Mouse (Mus musculus) natural killer cell, adult 2 months (primary cell): ENCODE results near the gene Mpv17l2.

Experiments
- DNase-seq, 2 experiments: peaks; one replicate each; pipeline ENCODE4 v3.0.0; 2022; ENCODE audit warnings: low spot score in 2 of 2

Gene Mpv17l2

DNA sequence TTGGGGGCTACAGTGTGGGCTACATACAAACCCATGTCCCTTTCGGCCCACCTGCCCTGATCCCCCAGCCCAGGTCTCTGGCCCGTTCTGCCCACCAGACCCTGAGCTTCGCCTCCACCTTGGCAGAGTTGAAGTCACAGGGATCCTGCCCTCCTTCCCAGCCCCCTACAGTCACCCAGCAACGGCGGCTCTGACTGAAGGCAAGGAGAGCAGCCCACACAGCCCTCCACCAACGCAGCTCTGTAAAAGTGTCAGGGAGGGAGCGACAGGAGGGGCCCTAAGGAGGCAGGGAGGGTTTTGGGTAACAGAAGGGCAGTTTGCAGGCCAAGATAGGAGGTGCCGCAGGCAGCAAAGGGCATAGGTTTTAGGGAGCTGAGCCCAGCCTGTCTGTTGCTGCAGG lies 30.1 kb upstream of the Mpv17l2 start:
- DNase-seq = no peak

DNA sequence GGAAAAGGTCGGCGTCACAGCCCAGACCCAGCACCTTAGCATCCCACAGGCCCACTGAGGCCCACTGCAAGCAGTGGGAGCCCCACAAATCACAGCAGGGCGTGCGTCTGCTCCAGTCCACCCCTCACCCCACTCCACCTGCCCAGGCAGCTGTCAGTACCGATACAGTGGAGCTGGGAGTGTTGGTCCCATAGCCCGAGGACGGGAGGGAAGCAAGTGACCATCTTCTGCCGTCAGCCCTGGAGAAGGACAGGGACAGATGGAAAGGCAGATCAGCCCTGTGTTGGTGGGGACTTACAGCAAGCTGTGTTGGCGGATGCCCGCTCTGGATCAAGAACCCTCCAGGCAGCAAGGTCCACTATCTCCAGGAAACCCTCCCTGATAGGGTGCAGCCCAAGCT lies 28.3 kb upstream of the Mpv17l2 start:
- DNase-seq = no peak

DNA sequence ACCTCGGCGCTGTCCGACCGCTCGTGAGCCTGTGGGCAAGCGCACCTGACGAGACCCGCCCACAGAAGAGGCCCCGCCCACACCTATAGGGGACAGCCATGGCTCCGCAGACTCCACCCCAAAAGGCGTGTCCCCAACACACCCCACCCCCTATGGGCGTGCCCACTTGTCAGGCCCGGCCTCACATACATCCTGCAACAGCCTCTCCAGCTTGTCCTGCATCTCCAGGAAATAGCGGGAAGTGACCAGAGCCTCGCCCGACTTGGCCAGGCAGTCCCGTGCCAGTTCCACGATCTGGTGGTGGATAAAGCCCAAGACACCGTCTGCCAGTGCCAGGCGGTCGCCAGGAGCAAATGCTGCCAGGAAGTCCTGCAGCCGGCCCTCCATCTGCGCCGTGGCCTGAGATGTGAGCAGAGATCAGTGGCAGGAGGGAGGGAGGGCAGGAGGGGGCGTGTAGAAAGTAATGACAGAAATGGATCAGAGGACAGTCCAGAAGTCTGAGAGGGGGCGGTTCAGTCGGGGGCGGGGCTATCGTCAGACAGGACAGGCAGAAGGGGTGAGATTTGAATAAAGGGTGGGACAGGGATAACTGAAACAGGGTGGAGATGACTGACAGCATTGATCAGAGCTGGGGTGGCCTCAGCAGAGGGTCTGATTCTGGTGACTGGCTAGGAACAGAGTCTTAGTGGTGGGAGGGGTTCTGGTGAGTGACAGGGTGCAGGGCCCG lies 27.4 kb upstream of the Mpv17l2 start:
- DNase-seq = no peak

DNA sequence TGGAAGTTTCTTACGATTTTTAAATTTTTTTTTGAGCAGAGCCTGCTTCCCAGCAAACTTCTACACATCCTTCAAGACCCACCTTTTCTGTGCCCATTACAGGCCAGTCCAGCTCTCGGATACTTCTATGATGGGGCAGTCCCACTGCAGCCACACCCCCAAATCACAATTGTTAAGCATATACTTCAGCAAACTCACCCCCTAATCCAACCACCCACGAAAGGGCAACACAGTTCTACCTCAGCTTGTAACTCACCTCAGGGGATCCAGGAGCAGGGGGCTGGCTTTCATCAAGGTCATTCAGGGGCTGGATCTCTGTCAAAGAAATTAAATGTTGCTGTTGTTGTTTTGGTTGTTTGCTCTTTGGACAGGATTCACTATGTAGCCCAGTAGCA lies 26.3 kb upstream of the Mpv17l2 start:
- no peak for DNase-seq

DNA sequence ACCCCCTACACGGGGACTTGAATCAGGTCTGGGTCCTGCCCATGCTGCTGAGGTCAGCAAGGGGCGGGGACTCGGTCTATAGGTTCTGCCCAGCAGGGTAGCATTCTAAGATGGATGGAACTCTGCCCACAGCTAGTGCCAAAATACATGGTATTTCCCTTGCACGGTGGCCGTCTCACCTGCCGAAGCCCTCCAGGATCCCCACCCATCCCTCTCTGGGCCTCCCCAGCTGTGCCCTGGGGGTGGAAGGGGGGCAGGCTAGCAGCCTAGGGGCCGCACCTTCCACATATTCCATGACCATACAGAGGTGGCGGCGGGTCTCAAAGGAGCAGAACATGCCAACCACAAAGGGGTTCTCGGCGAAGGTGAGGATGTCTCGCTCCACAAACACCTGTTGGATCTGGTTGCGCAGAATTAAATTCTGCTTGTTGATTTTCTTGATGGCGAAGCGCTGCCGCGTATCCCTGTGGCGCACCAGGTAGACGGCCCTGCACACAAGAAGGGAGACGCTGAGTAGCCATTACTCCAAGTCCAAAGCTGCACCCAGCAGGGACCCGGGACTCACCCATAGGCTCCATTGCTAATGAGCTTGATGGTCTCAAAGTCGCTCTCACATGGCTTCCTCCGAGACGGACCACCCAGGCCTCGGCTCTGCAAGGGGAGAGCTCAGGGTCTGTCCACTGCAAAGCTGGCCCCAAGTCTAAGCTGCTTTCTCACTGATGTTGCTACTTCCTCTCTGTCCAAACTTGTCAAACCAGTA lies 25.7 kb upstream of the Mpv17l2 start:
- no peak for DNase-seq

DNA sequence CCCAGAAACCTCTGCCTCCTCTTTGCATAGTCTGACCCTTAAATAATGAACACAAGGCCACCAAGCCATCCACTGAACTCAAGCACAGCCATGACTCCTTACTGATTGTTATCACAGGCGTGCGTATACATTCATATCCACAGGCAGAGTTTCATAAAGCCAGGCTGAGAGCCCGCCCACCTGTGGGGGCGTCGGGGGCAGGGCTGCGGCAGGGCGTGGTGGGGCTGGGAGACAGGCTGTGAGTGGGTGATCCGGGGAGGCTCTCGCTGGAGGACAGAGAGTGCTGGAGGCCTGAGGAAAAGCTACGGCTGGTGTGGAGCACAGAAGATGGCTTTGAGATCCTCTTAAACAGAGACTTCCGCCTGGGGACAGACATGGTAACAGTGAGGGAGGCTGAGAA lies 19.3 kb upstream of the Mpv17l2 start:
- DNase-seq = no peak

DNA sequence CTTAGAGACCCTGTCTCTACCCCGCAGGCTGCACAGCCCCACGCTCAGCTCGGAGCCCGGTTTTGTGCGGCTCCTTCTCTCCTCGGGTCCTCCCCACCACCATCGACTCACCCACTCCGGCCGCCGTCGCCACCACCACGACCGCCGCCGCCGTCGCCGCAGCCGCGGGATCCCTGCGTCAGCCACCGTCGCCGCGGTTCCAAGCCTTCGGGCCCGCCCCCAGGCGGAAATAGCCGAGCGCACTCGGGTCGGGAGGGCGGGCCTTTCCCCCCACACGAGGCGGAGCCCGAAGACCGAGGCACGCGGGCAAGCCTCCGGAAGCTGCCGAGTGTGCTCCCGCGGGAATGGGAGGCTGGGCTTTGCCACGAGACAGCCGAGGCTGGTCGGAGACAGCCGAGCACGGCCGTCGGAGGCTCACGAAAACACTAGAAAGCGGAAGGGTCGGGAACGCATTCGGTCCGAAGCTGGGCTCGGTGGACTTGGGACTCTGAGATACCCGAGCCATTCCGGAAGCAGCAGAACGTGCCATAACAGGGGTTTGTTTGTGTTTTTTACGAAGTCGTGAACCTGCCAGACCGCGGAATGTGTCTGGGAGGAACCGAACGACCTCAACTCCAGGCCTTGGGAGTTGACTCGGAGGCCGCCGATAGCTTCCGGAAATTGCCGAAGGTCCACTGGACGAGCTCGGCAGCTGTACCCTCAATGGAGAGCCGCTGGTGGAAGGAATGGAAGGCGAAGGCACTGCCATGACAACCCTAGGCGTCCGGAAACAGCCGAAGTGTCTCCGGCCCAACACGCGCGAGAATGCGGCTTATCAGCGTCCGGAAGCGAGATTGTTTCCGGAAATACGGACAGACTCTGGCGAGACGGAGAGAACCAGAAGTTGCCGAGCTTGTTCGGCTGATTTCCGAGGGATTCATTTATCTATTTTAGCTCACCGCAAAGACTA lies 16.0 kb upstream of the Mpv17l2 start, which contains the start of gene Pik3r2:
Gene Pik3r2 (minus strand): TSS at position 218 of the 949 bp plus-strand sequence.
- DNase-seq = peak; percentile 93 to 96

DNA sequence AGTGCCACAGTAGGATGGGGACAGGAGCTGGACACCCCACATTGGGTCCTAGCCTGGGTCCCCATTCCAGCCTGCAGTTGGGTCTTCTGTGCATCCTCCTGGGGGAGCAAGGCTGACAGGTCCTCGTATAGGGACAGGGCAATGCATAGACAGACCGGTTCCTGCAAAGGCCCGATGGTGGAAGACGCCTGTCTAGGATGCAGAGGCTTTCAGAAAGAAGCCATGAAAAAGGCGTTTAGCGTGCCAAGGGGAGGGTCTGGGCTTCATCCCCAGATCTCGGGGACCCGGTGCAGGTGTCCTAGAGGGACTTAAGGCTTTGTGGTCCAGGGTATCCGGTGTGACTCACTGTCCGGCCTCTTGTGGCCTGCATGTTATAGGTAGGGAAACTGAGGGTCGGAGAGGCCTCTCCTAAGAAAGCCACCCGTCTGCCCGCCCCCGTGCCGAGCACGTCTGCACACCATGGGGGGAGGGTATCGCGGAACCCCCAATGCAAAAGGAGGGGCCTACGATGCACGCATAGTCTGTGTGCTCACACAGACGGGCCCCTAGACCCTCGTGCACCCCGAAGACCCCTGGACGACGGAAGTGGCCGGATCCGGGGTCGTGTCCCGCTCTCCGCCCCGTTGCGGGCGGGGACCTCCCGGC lies 15.2 kb upstream of the Mpv17l2 start:
- no peak for DNase-seq

DNA sequence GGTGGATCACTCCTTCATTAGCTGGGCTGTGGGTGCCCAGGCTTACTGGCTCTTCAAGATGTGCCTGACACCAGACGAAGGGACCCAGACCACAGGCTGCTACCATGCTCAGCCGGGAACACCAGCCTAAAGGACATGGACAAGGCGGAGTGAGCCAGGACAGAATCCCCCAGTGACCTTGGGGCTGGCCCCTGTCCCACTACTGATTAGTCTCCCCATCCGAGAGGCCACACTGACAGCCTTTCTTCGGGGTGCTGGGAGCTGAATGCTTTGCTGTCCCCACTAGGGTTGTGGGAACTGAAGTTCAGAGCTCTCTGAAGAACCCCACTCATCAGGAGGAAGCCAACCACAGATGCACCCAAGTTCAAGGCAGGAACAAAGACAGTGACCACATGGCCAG lies 14.5 kb upstream of the Mpv17l2 start:
- DNase-seq = no peak

DNA sequence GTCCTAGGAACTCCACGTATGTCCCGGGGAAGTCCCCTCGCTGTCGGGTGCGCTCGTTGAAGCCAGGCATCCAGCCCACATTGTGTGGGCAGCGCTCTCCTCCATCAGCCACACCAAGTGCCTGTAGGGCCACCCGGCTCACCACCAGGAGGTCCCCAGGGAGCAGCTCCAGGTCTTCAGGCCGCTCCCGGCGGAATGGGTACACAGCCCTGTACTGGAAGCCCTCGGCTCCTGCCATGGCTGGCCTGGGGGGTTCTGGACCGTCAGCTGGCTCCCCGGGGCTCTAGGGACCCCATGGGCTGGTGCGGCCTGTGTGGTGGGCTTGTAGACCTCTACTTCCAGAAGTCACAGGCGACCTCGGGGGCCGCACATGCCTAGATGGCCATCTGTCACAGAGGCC lies 14.0 kb upstream of the Mpv17l2 start:
- DNase-seq = no peak

DNA sequence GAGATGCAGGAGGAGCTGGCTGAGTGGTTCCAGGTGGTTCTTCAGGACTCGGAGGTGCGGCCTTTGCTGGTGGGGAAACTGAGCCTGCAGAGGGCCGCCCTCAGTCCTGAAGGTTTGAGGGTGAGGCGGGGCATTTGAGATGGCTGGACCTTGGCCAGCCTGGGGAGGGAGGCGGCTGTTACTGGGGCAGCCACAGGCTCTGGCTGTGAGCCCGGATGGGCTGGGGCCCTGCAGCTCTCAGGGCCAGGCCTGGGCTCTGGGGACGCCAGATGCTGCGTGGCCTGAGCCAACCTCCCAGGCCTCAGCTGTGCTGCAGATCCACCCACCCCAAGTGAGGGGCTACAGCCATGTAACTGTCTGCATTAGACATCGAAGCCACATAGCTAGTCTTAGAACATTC lies 13.1 kb upstream of the Mpv17l2 start:
- no peak for DNase-seq

DNA sequence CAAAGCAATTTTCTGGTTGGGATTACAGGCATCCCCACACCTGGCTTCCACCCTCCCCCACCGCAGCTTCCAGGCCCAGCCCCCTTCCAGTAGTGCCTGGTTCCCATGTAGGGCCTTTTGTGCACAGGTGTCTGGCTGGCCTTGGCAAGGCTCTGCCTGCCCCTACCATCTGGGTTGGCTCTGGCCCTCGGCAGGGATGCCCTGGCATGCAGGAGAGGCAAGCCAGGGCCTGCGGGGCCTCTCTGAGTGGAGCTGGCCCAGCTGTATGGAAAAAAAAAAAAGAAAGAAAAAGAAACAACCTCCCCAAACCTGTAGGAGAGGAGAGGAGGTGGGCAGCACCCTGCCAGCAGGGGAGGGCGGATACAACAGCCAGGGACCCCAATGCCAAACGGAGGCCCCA lies 12.7 kb upstream of the Mpv17l2 start:
- no peak for DNase-seq

DNA sequence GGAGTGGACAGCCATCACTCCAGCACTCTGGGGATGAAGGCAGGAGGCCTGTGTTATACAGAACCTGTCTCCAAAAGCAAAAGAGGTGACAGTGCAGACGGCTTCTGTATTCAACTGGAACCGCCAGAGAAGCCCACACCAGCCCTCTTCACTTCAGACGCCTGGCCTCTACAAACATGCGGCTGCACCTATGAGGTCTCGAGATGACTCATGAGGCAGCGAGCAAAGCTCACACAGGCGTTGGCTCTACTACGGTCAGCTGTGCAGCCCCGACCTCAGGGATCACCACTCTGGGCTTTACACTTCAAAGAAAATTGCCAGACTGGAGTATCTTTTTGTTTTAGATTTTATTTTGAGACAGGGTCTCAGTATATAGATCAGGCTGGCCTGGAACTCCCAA lies 12.1 kb upstream of the Mpv17l2 start:
- DNase-seq = no peak

DNA sequence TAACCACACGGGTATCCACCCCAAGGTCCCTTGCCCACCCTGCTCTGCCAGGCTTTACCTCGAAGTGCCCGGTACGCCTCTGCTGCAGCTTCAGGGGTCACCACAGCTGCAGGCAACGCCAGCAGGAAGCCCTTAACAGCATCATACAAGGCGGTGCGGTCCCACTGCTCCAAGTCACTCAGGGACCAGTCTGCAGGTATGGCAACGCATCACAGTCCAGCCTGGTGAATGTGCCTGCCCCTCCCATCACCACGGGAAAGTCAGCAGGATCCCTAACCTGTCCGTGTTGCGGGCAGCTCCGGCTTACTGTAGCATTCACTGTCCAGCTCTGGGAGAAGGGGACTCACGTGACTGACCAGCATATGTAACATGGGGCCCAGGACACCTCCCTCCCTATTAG lies 11.3 kb upstream of the Mpv17l2 start:
- no peak for DNase-seq

DNA sequence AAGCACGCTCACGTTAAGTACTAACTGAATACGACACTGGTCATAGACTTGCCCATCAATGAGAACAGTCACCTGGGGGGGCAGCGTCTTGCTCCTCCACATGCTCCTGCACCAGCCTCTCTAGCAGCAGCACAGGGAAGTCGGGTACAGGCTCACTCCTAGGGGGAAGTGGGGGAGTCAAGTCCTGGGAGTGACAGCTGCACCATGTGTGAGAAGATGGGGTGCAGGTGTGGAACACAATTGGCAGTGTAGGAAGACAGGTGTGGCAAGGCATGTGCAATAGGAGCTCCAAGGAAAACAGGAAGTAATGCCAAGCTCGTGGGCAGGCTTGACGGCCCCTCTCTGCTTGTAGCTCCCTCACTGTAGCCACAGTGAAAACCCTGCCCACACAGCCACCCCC lies 10.5 kb upstream of the Mpv17l2 start:
- no peak for DNase-seq

DNA sequence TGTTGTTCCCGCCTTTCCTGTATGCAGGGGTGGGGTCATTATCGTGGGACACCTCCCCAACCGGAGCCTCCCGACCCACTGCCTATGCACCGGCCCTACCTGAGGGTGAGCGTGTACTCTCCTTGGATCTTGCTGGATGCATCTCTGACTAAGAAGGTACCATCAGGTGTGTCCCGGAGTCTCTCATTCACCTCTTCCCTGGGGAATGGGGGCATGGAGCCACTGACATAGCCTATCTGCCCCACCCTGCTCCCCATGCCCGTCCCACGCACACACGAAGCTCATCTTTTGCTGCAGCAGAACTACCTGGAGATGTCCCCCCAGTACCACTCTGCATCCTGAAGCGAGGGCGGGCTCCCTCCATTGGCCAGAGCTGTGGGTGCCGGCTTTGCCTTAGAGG lies 10.0 kb upstream of the Mpv17l2 start:
- DNase-seq = no peak

DNA sequence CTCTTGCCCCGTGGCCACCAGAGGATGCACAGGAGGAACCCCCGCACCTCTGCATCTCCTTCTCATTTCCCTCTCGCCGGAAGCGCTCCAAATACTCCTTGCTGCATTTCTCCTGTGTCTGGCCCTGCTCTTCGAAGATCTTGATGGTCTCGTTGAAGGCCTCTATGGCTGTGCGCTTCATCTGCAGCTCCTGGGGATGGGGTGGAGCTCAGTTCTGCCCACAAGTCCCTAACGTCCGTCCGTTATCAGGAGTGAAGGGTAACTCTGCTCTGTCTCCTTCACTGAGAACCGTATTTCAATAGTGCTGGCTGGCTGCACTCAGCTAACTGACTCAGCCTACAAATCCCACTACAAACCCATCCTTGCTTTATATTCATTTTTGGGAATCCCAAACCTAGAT lies 9.1 kb upstream of the Mpv17l2 start:
- no peak for DNase-seq

DNA sequence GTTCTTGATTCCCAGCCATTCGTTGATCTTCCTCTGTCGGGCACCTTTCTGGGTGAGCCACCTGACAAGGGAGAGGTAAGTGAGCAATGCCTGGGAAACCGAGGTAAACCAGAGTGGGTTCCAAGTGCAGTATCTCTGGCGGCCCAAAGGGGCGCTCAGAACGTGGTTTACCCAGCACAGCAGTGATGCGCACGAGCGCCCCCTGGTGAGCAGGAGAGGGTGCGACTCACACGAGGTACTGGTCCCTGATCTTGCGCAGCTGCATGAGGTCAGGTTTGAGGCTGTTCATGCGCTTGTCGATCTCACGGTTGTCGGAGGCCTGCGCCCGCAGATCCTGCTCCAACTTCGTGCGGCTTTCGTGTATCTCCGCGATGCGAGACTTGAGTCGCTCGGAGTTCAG lies 8.6 kb upstream of the Mpv17l2 start:
- DNase-seq = peak; percentile 91 to 95

DNA sequence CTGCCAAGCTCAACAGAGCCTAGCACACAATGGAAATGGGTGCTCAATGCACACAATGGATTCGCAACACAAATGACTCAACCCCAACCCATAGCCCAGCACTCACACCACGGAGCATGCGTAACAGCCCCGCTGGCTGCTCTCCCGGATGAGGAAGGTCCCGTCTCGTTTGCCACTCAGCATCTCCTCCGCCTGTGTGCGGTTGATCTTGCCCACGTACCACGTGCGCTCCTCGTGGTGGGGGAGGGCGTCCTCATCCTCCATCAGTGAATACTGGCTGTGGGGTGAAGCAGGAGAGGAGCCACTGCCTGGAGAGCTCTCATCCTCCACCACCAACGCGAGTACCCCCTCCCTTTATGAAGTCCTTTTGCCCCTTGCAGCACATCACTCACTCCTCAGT lies 8.2 kb upstream of the Mpv17l2 start:
- no peak for DNase-seq

DNA sequence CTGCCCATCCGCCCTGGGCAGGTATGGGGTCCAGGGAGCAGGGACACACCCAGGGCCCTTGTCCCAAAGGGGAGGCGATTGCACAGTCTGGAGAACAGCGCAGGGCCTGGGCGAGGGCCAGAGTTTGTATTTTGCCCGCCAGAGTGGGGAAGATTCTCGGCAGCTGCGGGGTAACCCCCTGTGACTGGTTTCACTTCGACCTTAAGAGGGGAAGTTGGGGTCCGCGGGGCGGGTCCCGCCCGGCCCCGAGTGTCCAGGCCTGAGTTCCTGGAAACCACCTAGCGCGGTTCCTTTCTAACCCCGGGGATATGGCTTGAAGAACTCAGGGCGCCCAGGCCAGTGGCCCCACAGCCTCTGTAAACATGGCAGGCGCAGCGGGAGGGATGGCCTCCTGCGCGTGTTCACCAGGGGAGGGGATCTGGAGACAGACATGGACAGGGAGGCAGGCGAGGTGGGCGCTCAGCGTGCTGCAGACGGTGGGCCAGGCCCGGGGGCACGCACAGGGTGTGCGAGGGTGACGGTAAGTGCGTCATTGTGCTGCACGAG lies 7.6 kb upstream of the Mpv17l2 start:
- DNase-seq = peak in 1 of 2 experiments; percentile 71

DNA sequence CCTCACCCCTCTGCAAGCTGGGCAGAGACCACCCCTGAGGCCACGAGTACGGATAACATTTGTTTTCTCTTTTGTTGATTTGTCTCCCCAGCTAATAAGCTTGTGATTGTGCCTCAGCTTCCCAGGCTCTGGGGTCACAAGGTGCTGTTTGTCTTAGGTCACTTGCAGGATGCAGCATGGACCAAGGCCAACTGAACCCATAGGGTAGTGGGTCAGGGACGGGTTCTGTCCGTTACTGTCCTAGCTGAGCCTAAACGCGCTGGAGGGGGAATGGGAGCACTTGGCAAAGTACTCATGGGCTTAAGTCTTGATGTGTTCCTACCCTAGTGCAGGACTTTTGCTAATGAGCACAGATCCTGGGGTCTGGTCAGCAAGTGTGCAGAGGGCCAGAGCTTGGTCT lies 6.8 kb upstream of the Mpv17l2 start:
- no peak for DNase-seq
